Mouse (Mus musculus): ENCODE data around the gene Pkd2l1.

GRCm38 (mm10) chr19:44135960-44136485 lies 56.2 kb downstream of the Pkd2l1 start:
- TF ChIP-seq CTCF (IDR thresholded peaks at IDR 0.05; ENCODE audit: low read depth) (no peak), EP300 (optimal IDR thresholded peaks at IDR 0.05) (no peak)

Data from stomach, postnatal 0 days (tissue).